Mouse (Mus musculus) E14TG2a.4 (cell line): ENCODE measurements around the gene Gnai3.
A peak's percentile ranks its signal among the peaks of the same experiment; 100 is the strongest.

Source experiments
- H3K27me3 ChIP-seq: 2 replicates; pipeline ENCODE4 v1.6.1; 2014; ENCODE audit warnings: low read length, control low read depth; ENCODE audit not compliant: insufficient read depth
- H3K36me3 ChIP-seq: 2 replicates; pipeline ENCODE4 v1.6.1; 2014; ENCODE audit warnings: low read length, control low read depth; ENCODE audit not compliant: insufficient read depth
- H3K4me1 ChIP-seq: replicated peaks from 2 replicates; pipeline ENCODE4 v1.6.1; 2014; ENCODE audit warnings: low read depth, low read length, control low read depth
- H3K4me3 ChIP-seq: replicated peaks from 2 replicates; pipeline ENCODE4 v1.5.1; 2014; ENCODE audit warnings: mild to moderate bottlenecking, low read length
- H3K9me3 ChIP-seq: 2 replicates; pipeline ENCODE4 v1.6.1; 2014; ENCODE audit warnings: low read length, control low read depth
- CTCF ChIP-seq: conservative IDR thresholded peaks from 2 replicates; pipeline ENCODE4 v1.5.1; 2014; ENCODE audit warnings: low read length
- NANOG ChIP-seq: IDR thresholded peaks from 2 replicates; pipeline ENCODE4 v1.6.1; 2014; ENCODE audit warnings: borderline replicate concordance, low read length, mixed read lengths
- POU5F1 ChIP-seq: IDR thresholded peaks from 2 replicates; pipeline ENCODE4 v1.6.1; 2014; ENCODE audit warnings: low read length, borderline replicate concordance

Gnai3 gene

DNA sequence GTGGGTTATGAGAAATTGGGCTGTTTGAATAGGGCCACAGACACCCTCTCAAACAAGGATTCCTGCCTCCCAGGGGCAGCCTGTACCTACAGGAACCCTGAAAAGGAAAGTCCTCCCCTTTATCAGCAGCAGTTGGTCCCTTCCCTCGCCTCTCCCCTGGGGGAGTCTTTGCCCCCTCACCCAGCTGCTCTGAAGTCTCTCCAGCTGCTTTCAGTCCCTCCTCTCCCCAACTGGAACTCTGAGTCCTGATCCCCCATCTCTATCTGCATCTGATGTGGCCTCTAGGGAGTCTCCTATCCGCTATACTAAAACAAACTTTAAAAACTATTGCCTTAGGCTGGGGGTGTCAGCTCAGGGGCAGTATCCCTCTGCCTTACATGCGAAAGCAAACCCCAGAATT lies 58.6 kb downstream of the Gnai3 start:
- TF ChIP-seq NANOG (no peak), CTCF (no peak), POU5F1 (no peak)
- Histone ChIP-seq H3K9me3 (no peaks in the 10 kb centered on the region), H3K27me3 (peaks cover 3% of the 10 kb centered on the region; the same call in 1 of the 2 replicates), H3K4me3 (peak overlapping the region; percentile 95), H3K36me3 (peaks cover 14% of the 10 kb centered on the region; the same call in 1 of the 2 replicates), H3K4me1 (peaks cover 82% of the 10 kb centered on the region)

DNA sequence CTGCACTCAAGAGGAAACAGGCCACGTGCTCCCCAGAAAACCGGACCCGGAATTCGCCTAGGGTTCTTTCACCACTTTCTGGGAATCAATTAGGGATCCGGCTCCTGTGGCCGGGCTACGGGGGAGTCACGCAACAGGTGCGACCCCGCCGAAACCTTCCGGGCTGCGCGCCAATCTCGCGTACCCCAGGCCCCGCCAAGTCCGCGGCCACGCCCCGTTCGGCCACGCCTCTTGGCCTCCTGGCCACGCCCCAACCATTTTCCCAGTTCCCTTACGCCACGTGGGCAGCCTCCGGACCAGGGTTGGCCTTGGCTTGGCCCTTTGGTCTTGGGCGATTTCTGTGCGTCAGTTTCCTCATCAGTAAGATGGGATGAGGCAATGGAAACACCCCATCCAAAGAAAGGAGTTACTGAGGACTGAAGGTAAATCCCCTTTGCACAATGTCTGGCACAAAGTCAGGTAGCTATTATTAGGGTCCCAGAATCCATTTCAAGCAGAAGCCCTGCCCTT lies 59.4 kb downstream of the Gnai3 start, which contains the start of gene Ampd2:
Gene Ampd2 (minus strand): TSS at position 182 of the 510 bp plus-strand sequence.
- Histone ChIP-seq H3K36me3 (peaks cover 14% of the 10 kb centered on the region), H3K27me3 (no peaks in the 10 kb centered on the region), H3K9me3 (no peaks in the 10 kb centered on the region), H3K4me3 (peak within 1 kb of the TSS; percentile 95), H3K4me1 (peaks cover 86% of the 10 kb centered on the region)
- TF ChIP-seq POU5F1 (no peak), CTCF (no peak), NANOG (no peak)

DNA sequence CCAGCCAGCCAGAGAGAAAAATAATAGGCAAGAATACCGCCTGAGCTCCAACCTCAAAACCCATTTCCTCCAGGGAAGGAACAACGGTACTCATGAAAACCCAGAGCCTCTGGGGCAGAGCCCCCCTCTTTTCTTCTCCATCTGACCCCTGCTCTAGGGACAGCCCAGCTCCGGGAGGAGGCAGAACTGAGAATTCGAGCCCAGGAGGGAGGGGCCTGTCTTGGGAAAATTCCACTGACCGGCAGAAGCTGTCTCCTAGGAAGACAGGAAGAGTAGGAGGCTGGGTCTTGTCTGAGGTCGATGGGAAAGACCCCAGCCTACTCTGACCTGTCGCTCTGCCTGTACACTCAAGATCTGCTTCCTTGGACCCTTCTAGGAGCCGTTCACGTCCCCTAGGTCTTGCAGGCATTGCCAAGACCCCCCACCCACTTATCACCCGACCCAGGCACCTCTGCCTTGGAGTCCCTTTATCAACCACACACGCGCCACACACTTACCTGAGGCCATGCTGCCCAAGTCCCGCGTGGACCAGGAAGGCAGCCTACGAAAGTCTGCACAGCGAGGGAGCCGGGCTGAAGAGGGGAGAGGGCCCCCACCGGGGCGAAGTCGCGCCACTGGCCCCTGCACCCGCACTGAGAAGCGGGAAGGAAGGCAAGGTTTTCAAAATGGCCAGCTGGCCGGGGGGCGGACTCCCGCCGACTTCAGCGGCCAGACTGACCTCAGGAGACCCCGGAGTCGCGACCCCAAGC lies 60.1 kb downstream of the Gnai3 start:
- Histone ChIP-seq H3K36me3 (peaks cover 17% of the 10 kb centered on the region), H3K9me3 (no peaks in the 10 kb centered on the region), H3K4me3 (peak overlapping the region; percentile 95), H3K27me3 (no peaks in the 10 kb centered on the region), H3K4me1 (peaks cover 90% of the 10 kb centered on the region)
- no peak for TF ChIP-seq CTCF
- no peak for TF ChIP-seq NANOG
- no peak for TF ChIP-seq POU5F1

DNA sequence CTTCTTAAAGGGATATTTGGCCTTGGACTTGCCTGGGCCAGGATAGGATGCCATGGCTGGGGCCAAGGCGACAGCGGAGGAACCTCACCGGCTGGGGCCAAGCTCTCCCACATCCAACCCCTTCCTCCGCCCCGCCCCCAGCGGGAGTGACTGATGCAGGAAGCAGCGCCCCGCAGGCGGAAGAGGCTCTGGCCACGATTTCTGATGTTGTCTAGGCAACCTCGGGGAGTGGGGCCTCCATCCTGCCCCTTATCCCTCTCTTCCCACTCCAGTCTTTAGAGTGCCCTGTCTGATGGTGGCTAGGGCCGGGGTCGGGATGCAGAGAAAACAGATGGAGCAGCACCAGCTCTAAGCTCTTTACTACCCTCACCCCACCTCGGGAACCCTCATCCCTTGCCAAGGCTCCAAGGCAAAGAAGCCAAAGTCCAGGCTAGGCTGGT lies 60.6 kb downstream of the Gnai3 start:
- peaks cover 23% of the 10 kb centered on the region for H3K36me3 ChIP-seq
- no peaks in the 10 kb centered on the region for H3K27me3 ChIP-seq
- no peaks in the 10 kb centered on the region for H3K9me3 ChIP-seq
- TF ChIP-seq NANOG = no peak
- peak overlapping the region; percentile 95 for H3K4me3 ChIP-seq
- H3K4me1 ChIP-seq = peaks cover 88% of the 10 kb centered on the region

DNA sequence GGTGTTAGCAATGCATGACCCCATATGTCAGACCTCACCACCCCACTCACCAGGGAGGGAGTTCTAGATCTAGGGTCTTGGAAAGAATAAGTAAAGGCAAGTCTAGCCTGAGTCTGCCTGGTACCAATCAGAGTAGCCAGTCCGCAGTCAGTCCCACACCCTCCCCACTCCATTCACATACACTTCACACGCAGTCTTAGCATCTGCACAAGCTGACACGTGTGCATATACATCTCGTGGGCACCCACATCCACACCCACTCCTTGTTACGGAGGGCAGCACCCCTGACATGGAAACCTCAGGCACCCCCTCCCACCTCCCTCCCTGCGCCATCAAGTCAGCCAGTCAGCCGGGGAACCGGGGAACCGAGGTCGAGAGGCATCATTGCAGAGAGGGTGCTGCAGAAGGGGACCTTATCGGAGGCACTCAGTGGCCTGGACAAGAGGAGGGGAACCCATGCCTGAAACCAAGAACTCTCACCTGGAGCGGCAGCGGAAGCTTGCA lies 61.1 kb downstream of the Gnai3 start:
- Histone ChIP-seq H3K27me3 (no peaks in the 10 kb centered on the region), H3K4me3 (peak overlapping the region; percentile 95), H3K4me1 (peaks cover 84% of the 10 kb centered on the region), H3K36me3 (peaks cover 28% of the 10 kb centered on the region), H3K9me3 (no peaks in the 10 kb centered on the region)
- TF ChIP-seq CTCF (no peak), NANOG (no peak), POU5F1 (no peak)

DNA sequence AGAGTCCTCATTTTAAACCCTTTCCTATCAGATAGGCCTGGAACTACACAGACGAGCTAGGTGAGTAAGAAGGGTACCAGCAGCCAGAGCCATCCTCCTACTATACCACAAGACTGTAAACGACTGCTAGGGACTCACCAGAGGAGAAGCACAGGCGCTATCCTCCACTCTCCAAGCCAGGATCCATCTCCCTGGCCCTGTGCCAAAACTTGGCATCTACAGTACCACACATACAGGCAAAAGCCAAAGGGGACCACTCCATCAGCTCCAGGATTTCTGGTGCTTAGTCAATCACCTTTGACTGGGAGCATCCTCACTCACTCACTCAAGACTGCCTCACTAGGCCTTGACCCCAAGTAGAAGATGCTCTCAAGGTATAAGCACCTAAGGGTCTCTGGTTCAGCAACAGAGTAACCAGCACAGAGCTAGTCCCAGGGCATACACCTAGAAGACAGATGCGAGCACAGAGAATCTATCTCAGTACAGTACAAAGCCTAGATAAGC lies 62.0 kb downstream of the Gnai3 start:
- Histone ChIP-seq H3K36me3 (peaks cover 36% of the 10 kb centered on the region), H3K4me3 (no peak overlapping the region), H3K27me3 (no peaks in the 10 kb centered on the region), H3K4me1 (peaks cover 84% of the 10 kb centered on the region), H3K9me3 (no peaks in the 10 kb centered on the region)
- TF ChIP-seq NANOG = no peak
- no peak for TF ChIP-seq POU5F1
- no peak for TF ChIP-seq CTCF

DNA sequence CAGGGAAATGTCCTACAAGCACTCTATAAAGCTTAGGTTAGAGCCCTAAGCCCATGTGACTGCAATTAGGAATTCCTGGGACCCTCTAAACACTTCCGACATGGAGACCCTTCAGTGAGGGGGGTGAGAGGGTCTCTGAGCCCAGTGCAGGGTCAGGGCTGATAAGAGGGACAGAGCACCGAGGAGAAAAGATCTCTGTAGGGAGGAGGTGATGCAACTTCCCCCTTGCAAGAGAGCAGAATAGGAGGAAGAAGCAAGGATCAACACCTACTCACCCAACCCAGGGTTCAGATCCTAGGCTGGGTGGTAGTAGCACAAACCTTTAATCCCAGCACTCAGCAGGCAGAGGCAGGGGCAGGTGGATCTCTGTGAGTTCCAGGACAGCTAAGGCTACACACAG lies 62.8 kb downstream of the Gnai3 start:
- Histone ChIP-seq H3K27me3 (no peaks in the 10 kb centered on the region), H3K36me3 (peaks cover 43% of the 10 kb centered on the region), H3K9me3 (no peaks in the 10 kb centered on the region), H3K4me1 (peaks cover 77% of the 10 kb centered on the region), H3K4me3 (no peak overlapping the region)
- no peak for TF ChIP-seq NANOG
- TF ChIP-seq CTCF = no peak
- no peak for TF ChIP-seq POU5F1

DNA sequence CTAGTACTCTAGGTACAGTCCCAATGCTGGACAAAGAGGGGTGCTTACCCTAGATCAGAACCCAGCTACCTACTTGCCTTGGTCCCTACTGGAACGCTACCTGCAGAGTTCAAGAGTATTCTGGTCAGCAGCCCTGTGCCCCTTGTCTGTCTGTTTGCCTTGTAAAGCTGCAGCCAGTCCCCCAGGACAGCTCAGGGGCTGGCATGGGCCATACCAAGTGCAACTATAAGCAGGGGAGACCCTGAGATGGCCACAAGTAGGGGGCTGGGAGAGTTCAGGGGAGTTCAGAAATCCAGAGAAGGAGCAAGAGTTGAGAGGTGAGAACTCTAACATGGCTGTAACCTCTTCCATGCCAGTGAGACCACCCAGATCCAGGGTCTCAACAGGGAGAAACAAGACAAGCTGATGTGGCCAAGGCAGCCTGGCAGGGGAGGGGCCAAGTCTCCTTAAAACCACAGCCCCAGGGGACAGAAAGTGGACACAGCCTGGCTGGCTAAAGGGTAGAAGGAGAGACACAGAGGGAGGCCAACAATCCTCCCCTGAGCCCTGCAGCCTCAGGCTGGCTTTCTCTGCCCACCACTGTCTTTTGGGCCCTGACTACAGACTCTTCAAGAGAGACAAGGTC lies 63.6 kb downstream of the Gnai3 start:
- no peak for TF ChIP-seq CTCF
- no peak for TF ChIP-seq NANOG
- no peak for TF ChIP-seq POU5F1
- Histone ChIP-seq H3K9me3 (no peaks in the 10 kb centered on the region), H3K36me3 (peaks cover 51% of the 10 kb centered on the region), H3K4me3 (no peak overlapping the region), H3K4me1 (peaks cover 69% of the 10 kb centered on the region), H3K27me3 (no peaks in the 10 kb centered on the region)
